Mouse (Mus musculus) erythroblast, embryonic 14.5 days (primary cell): ENCODE results near the gene Syne1.

Experiments used
- GATA1 ChIP-seq: IDR thresholded peaks from 2 replicates; pipeline ENCODE4 v1.6.1; 2012; ENCODE audit warnings: low read length, inconsistent platforms, mixed read lengths
- TAL1 ChIP-seq: IDR thresholded peaks from 3 replicates; pipeline ENCODE4 v1.6.1; 2012; ENCODE audit warnings: low read length, inconsistent platforms, mixed read lengths

DNA sequence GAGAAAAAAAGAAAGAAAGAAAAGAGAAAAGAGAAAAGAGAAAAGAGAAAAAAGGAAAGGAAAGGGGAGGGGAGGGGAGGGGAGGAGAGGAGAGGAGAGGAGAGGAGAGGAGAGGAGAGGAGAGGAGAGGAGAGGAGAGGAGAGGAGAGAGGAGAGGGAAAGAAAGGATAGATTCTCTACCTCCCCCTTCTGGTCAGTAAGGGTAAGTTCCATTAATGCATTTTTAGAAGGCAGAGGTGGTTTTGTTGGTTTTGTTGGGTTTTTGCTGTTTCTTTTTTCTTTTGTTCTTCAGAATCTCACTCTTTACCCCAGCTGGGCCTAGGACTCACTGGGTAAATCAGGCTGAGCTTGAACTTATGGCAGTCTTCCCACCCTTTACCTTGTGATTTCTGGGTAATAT, 214.9 kb downstream of the Syne1 start:
- no peak for TF ChIP-seq TAL1
- no peak for TF ChIP-seq GATA1
